Mouse (Mus musculus) thymus, adult 2 months (tissue): ENCODE data around the gene Sgcb.
"Not testable (repeated sequence)": the region's sequence is repeated elsewhere in the genome, so short reads cannot be mapped to it uniquely, and the experiment has no call there.

Experiments used
- CTCF ChIP-seq: fragments of 200-500 bp; IDR thresholded peaks from 2 replicates; pipeline ENCODE4 v1.5.1; 2012; ENCODE audit warnings: mild to moderate bottlenecking, control low read depth, low read length, moderate library complexity, borderline replicate concordance; ENCODE audit not compliant: control insufficient read depth, poor library complexity, insufficient read depth; ENCODE audit errors: extremely low read depth
- POLR2A ChIP-seq: fragments of 200-500 bp; IDR thresholded peaks from 2 replicates; pipeline ENCODE4 v1.6.1; 2012; ENCODE audit warnings: mild to moderate bottlenecking, low read length, control low read depth, moderate library complexity; ENCODE audit not compliant: control insufficient read depth, poor library complexity, insufficient read depth; ENCODE audit errors: extremely low read depth

DNA sequence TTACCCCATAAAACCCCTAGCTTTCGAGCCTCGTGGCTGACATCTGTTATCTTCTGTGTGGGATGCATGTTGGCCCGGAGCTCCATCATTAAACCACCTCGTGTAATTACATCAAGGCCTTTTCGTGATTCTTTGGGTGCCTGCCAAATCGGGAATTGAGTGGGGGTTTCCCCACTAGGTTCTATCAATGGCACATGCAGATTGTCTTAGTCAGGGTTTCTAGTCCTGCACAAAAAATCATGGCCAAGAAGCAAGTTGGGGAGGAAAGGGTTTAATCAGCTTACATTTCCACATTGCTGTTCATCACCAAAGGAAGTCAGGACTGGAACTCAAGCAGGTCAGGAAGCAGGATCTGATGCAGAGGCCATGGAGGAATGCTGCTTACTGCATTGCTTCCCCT lies 63.6 kb downstream of the Sgcb start:
- TF ChIP-seq POLR2A, CTCF: not testable (repeated sequence)
